Mouse (Mus musculus) hindbrain, embryonic 14.5 days (tissue): ENCODE measurements at regions not wholly inside any gene's neighbourhood (a gene's known extent, or its start where the extent isn't known, plus 50 kb on each side); places are given as distances from the start of the nearest gene placed in this dataset.
A peak's percentile ranks its signal among the peaks of the same experiment; 100 is the strongest.

Source experiments
- ATAC-seq: fragments of 200-750 bp; cut with Nextera tagmentation; 2 replicates; pipeline ENCODE4 v1.8.0; 2017; ENCODE audit warnings: moderate number of reproducible peaks, mild to moderate bottlenecking, moderate TSS enrichment, moderate library complexity; ENCODE audit not compliant: low FRiP score
- DNase-seq: peaks from one replicate; pipeline ENCODE4 v3.0.0-alpha.2; 2015; ENCODE audit warnings: low spot score
- H3K27ac ChIP-seq: fragments of 300-500 bp; sonication (generic); 2 replicates; pipeline ENCODE4 v1.5.1; 2014; ENCODE audit warnings: mild to moderate bottlenecking, moderate library complexity
- H3K27me3 ChIP-seq: fragments of 300-500 bp; sonication (generic); 2 replicates; pipeline ENCODE4 v1.6.1; 2014; ENCODE audit warnings: mild to moderate bottlenecking, low read length, mixed read lengths; ENCODE audit not compliant: control insufficient read depth, insufficient read depth
- H3K36me3 ChIP-seq: fragments of 300-500 bp; sonication (generic); replicated peaks from 2 replicates; pipeline ENCODE4 v1.6.1; 2014; ENCODE audit not compliant: control insufficient read depth, insufficient read depth
- H3K4me1 ChIP-seq: fragments of 300-500 bp; sonication (generic); replicated peaks from 2 replicates; pipeline ENCODE4 v1.6.1; 2014; ENCODE audit warnings: antibody characterized with exemption, low read length, mixed read lengths; ENCODE audit not compliant: control insufficient read depth, insufficient read depth
- H3K4me2 ChIP-seq: fragments of 300-500 bp; sonication (generic); replicated peaks from 2 replicates; pipeline ENCODE4 v1.6.1; 2014; ENCODE audit warnings: mild to moderate bottlenecking, moderate library complexity
- H3K4me3 ChIP-seq: fragments of 300-500 bp; sonication (generic); replicated peaks from 2 replicates; pipeline ENCODE4 v1.5.1; 2014; ENCODE audit warnings: mild to moderate bottlenecking, low read length
- H3K9ac ChIP-seq: fragments of 300-500 bp; sonication (generic); 2 replicates; pipeline ENCODE4 v1.6.1; 2014
- H3K9me3 ChIP-seq: fragments of 300-500 bp; sonication (generic); 2 replicates; pipeline ENCODE4 v1.6.1; 2016; ENCODE audit warnings: low read length; ENCODE audit not compliant: control insufficient read depth
- WGBS: fragments of 180-500 bp; shearing (Covaris S2); extraction: QIAGEN DNeasy Blood & Tissue Kit; methylation state at CpG from one replicate; pipeline ENCODE4 v1.1.7; 2014; 5-methylcytosine and 5-hydroxymethylcytosine counted together

DNA sequence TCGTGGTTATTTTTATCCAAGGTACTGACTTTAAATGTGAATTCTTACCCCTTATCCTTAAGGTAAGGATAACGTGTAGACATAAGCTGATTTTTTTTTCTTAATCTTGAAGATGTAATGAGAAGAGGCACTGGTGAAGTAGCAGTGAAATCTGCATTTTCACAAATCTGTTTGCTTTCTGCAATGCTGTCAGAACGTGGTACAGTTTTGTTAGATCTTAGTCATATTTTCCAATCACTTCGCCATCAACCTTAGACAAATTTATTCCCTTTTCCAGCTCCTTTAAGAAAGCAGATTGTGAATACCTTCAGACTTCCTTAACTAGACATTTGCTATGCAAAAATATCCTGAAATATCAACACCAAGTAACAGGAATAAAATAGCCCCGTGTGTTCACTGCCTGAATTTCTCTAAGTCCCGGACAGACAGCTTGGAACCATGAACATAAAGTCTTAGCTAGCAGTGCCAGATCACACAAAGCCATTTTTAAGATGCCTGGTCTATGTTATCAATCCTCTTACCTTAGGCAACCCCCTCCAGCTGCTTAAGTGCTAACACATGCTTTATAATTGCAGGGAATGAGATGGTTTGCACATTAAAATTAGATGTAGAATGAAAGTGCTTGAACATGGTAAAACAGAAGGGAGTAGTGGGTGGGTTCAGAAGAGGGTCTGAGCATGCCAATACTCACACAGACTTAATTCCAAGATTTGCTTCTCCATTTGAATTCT, 202.7 kb downstream of the Ptprc start:
- WGBS = 82% methylated on average over 6 of the region's 6 CpGs
- Histone ChIP-seq H3K9me3 (no peaks in the 10 kb centered on the region), H3K36me3 (no peaks in the 10 kb centered on the region), H3K4me2 (no peak overlapping the region), H3K4me3 (no peak overlapping the region), H3K27ac (no peak overlapping the region; the same call in 1 of the 2 replicates), H3K4me1 (no peaks in the 10 kb centered on the region), H3K9ac (no peak overlapping the region), H3K27me3 (no peaks in the 10 kb centered on the region)
- no peak for DNase-seq
- no peak for ATAC-seq

GRCm38 (mm10) chr1:137966151-137966836, 209.2 kb downstream of the Ptprc start:
- WGBS = 43% methylated on average over 16 of the region's 16 CpGs
- no peaks in the 10 kb centered on the region for H3K27me3 ChIP-seq
- peak overlapping the region; percentile 62; the same call in 1 of the 2 replicates for H3K27ac ChIP-seq
- H3K9me3 ChIP-seq = no peaks in the 10 kb centered on the region
- H3K4me2 ChIP-seq = no peak overlapping the region
- H3K36me3 ChIP-seq = peaks cover 13% of the 10 kb centered on the region
- DNase-seq (peak; percentile 41), ATAC-seq (peak; percentile 43; the same call in 1 of the 2 replicates)
- no peak overlapping the region for H3K4me3 ChIP-seq
- no peaks in the 10 kb centered on the region for H3K4me1 ChIP-seq
- no peak overlapping the region for H3K9ac ChIP-seq

DNA sequence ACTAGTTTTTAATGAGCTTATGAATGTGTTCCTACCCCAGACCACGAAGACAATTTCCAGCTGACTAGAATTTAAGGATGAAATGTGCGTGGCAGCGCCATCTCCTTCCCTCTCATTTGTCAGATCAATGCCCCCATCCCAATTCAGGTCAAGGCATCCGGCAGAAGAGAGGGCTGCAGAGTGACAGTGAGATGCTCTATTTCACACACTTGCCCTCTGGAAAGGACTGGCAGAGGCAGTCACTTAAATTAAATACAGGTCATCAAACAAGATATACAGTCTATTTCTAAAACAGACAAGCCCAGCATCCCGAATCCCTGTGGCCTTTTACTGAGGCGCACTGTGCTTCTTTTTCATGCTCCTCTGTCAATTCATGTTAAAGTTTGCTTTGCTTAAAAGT, 211.9 kb downstream of the Ptprc start:
- Histone ChIP-seq H3K4me3 (no peak overlapping the region), H3K27me3 (no peaks in the 10 kb centered on the region), H3K9me3 (no peaks in the 10 kb centered on the region), H3K27ac (no peak overlapping the region), H3K9ac (no peak overlapping the region), H3K4me2 (no peak overlapping the region), H3K36me3 (peaks cover 16% of the 10 kb centered on the region), H3K4me1 (no peaks in the 10 kb centered on the region)
- WGBS = 62% methylated on average over 6 of the region's 6 CpGs
- no peak for ATAC-seq
- no peak for DNase-seq

DNA sequence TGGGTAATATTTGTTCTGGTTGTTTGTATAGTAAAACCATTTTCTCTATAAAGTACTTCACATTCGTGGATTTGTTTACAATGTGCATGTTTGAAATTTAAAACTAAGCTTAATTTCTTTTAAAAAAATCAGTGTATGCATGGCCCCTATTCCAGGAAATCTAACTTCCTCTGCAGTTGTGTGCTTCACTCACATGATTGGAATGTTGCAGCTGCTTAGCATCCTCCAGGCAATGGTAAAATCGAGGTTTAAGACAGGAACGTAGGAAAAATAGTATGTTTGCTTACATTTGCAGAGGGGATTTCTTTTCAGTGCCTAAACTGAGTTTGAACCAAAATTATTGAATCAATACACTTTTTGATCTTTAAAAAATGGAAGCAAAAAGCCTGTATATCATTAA, 217.5 kb downstream of the Ptprc start:
- Histone ChIP-seq H3K9me3 (no peaks in the 10 kb centered on the region), H3K9ac (no peak overlapping the region), H3K4me3 (no peak overlapping the region), H3K27me3 (no peaks in the 10 kb centered on the region), H3K27ac (no peak overlapping the region), H3K4me1 (peaks cover under 1% of the 10 kb centered on the region; the same call in 1 of the 2 replicates), H3K36me3 (peaks cover 18% of the 10 kb centered on the region), H3K4me2 (no peak overlapping the region)
- no peak for DNase-seq
- 84% methylated on average over 3 of the region's 3 CpGs for WGBS
- ATAC-seq = no peak

DNA sequence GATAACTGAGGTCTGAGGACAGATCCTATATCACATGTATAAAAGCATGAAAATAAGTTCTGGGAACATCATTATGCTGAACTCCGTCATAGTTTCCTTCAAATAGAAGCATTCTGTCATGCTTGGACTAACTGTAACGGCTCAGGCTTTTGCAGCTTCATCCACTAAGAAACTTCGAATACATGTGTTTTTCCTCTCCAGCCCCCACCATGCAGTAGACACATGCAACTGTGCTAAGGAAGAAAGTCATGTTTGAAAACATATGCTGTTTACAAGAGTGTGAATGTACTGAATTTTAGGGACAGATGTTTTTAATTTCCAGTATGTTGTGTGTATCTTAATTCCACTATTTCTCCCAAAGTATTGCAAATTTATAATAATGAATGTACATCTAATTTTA, 219.5 kb downstream of the Ptprc start:
- Histone ChIP-seq H3K9ac (no peak overlapping the region), H3K27me3 (no peaks in the 10 kb centered on the region), H3K9me3 (no peaks in the 10 kb centered on the region), H3K27ac (no peak overlapping the region), H3K4me1 (peaks cover 5% of the 10 kb centered on the region; the same call in 1 of the 2 replicates), H3K36me3 (peaks cover 8% of the 10 kb centered on the region; the same call in 1 of the 2 replicates), H3K4me2 (no peak overlapping the region), H3K4me3 (no peak overlapping the region)
- ATAC-seq (no peak), DNase-seq (no peak)
- WGBS = 87% methylated on average over 3 of the region's 3 CpGs

DNA sequence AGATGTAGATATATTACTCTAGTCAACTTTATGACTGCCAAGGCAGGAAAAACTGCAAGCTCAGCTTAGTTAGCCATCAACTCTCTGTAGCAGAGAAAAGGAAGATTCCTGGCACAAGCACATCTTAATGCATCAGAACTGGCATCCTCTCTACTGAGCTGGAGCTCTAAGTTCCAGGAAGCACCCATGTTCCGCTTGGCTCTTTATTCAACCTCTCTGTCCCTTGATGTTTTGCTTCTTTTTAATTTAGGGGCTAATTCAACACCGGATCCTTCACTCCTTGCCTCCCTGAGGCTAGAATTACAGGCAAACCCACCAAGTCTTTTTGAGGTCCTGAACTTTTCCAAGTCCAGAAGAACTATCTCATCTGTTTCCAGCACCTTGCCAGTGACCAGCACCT, 220.4 kb downstream of the Ptprc start:
- Histone ChIP-seq H3K4me1 (peaks cover 5% of the 10 kb centered on the region; the same call in 1 of the 2 replicates), H3K36me3 (peaks cover 5% of the 10 kb centered on the region; the same call in 1 of the 2 replicates), H3K4me2 (no peak overlapping the region), H3K9ac (no peak overlapping the region), H3K27ac (no peak overlapping the region), H3K9me3 (no peaks in the 10 kb centered on the region), H3K27me3 (no peaks in the 10 kb centered on the region), H3K4me3 (no peak overlapping the region)
- WGBS = 79% methylated on average over 2 of the region's 2 CpGs
- no peak for ATAC-seq
- no peak for DNase-seq

DNA sequence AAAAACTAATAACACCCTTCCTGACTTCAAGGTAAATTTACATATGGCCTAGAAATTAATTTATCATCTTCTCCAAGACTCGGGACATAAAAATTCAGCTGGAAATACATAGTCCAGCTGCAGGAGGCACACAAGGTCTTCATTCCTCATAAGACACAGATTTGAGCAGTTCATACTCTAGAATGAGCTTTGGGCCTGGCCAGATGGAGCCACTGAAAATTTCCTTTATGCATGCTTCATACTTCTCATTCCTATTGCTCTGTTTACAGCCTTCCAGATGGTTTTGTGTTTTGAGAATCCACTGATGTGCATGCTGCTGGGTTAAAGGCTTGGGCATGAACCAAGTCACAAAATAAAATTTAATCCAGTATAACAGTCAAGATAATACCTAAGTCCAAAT, 222.1 kb downstream of the Ptprc start:
- no peak overlapping the region for H3K9ac ChIP-seq

GRCm38 (mm10) chr1:137952777-137953176, 222.7 kb downstream of the Ptprc start:
- WGBS = 44% methylated on average over 1 of the region's 1 CpGs
- Histone ChIP-seq H3K4me3 (no peak overlapping the region), H3K4me1 (peaks cover 12% of the 10 kb centered on the region; the same call in 1 of the 2 replicates), H3K9ac (no peak overlapping the region), H3K36me3 (peaks cover 14% of the 10 kb centered on the region), H3K27ac (peak overlapping the region; percentile 43; the same call in 1 of the 2 replicates), H3K4me2 (no peak overlapping the region), H3K9me3 (no peaks in the 10 kb centered on the region), H3K27me3 (no peaks in the 10 kb centered on the region)
- peak; percentile 72; the same call in 1 of the 2 replicates for ATAC-seq
- no peak for DNase-seq

More for the DNA sequence above, 222.1 kb downstream of the Ptprc start:
- Histone ChIP-seq H3K4me1 (peaks cover 12% of the 10 kb centered on the region; the same call in 1 of the 2 replicates), H3K27ac (no peak overlapping the region), H3K4me2 (no peak overlapping the region), H3K36me3 (peaks cover 14% of the 10 kb centered on the region), H3K27me3 (no peaks in the 10 kb centered on the region), H3K4me3 (no peak overlapping the region), H3K9me3 (no peaks in the 10 kb centered on the region)
- 74% methylated on average over 1 of the region's 1 CpGs for WGBS
- DNase-seq = no peak
- ATAC-seq = no peak

GRCm38 (mm10) chr1:137947900-137948299, 227.6 kb downstream of the Ptprc start:
- H3K4me2 ChIP-seq = no peak overlapping the region
- DNase-seq (no peak), ATAC-seq (no peak)
- peaks cover 35% of the 10 kb centered on the region for H3K36me3 ChIP-seq
- no peak overlapping the region for H3K9ac ChIP-seq
- no peak overlapping the region for H3K4me3 ChIP-seq
- H3K27me3 ChIP-seq = no peaks in the 10 kb centered on the region
- 73% methylated on average over 1 of the region's 1 CpGs for WGBS
- H3K27ac ChIP-seq = no peak overlapping the region
- no peaks in the 10 kb centered on the region for H3K9me3 ChIP-seq
- peaks cover 10% of the 10 kb centered on the region; the same call in 1 of the 2 replicates for H3K4me1 ChIP-seq
